Comparison of ENCODE assay signal across 12 mouse cellular contexts in the genomic region with DNA sequence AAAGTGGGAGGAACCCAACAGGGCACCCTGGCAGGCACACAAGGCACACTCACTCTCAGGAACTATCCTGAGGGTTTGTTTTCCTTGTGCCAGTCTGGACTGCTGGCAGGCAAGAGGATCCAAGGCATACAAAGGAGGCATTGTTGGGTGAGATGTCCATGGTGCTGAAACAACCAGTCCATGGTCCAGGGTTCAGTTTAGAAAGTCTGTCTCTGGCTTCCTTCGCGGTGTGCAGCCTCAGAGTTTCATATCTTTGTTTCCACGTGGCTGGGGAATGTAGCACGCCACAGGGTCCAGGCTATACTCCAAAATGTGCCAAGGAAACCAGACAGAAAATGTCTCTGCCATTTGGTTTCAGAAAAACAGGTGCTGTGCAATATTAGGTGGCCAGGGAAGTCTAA.
DNase-seq lines count a peak whose midpoint lies in the region; ATAC-seq and TF ChIP-seq lines count a peak whose summit lies in the region.
"Had no signal": no experiment of that assay in that cellular context is flagged by ENCODE, and none has a peak within 500 bp of the region (broad histone marks: within the 10 kb centered on the region; RNA-seq: fewer than 3 reads in every experiment).

No protein-coding gene starts in this region.

- TF ChIP-seq CTCF in kidney, adult 2 months (conservative IDR thresholded peaks at IDR 0.05; ENCODE audit: insufficient read depth, insufficient read length, low read depth, low read length): no peak
- TF ChIP-seq CTCF in heart, adult 2 months (IDR thresholded peaks at IDR 0.05): no peak

- TF ChIP-seq EP300 in heart, adult 2 months (IDR thresholded peaks at IDR 0.05; ENCODE audit: insufficient read depth, low read depth, low read length): no peak

- no peak overlapping the region for H3K27ac ChIP-seq in kidney, adult 2 months (ENCODE audit: insufficient read depth, low read depth, low read length)
- no peak overlapping the region for H3K27ac ChIP-seq in ES-E14 (ENCODE audit: insufficient read depth, low read depth, low read length, poor library complexity, severe bottlenecking)
- no peak overlapping the region for H3K27ac ChIP-seq in midbrain, embryonic 10.5 days (replicated peaks)
- H3K27ac ChIP-seq in heart, adult 2 months: no peak overlapping the region
- H3K27ac ChIP-seq: liver, embryonic 13.5 days had no signal

- H3K4me1 ChIP-seq in kidney, adult 2 months (ENCODE audit: control insufficient read depth, insufficient read depth, low read length): no peaks in the 10 kb centered on the region
- H3K4me1 ChIP-seq in ES-E14 (ENCODE audit: control insufficient read depth in 2 of 2, insufficient read depth in 2 of 2, low read length in 2 of 2, poor library complexity in 1 of 2): no peaks in the 10 kb centered on the region
- H3K4me1 ChIP-seq in midbrain, embryonic 10.5 days: peaks cover 3% of the 10 kb centered on the region; the same call in 1 of the 2 replicates
- no peaks in the 10 kb centered on the region for H3K4me1 ChIP-seq in heart, adult 2 months (ENCODE audit: control insufficient read depth, insufficient read depth, low read length)
- H3K4me1 ChIP-seq: liver, embryonic 13.5 days had no signal

- H3K79me2 ChIP-seq in heart, adult 2 months (replicated peaks; ENCODE audit: control insufficient read depth, insufficient read depth, low read length): no peaks in the 10 kb centered on the region

- H3K4me3 ChIP-seq in kidney, adult 2 months (ENCODE audit: insufficient read depth, low read depth, low read length): no peak overlapping the region
- H3K4me3 ChIP-seq in ES-E14 (ENCODE audit: insufficient read depth in 1 of 2, low read depth in 1 of 2, low read length in 2 of 2, poor library complexity in 1 of 2, severe bottlenecking in 1 of 2): no peak overlapping the region
- no peak overlapping the region for H3K4me3 ChIP-seq in midbrain, embryonic 10.5 days
- no peak overlapping the region for H3K4me3 ChIP-seq in heart, adult 2 months
- H3K4me3 ChIP-seq: liver, embryonic 13.5 days had no signal

- 45% methylated on average over 4 of the region's 4 CpGs for WGBS in kidney, adult 2 months
- 67% methylated on average over 4 of the region's 4 CpGs for WGBS in midbrain, embryonic 10.5 days
- 25% methylated on average over 4 of the region's 4 CpGs for WGBS in heart, adult 2 months

- ATAC-seq in cerebellum, adult (ENCODE audit: insufficient number of reproducible peaks, low FRiP score, low TSS enrichment): peak; percentile 84
- no peak for ATAC-seq in CD4-positive, CD25-positive, alpha-beta regulatory T cell, adult 4 months
- ATAC-seq: intestine, embryonic 16.5 days; Patski had no signal

- in situ Hi-C loops in ES-E14 (cut with MboI; ENCODE audit: low sequenced_read_pairs in 2 of 2, unreplicated experiment in 2 of 2): no loop called here

- no peaks in the 10 kb centered on the region for H3K36me3 ChIP-seq in kidney, adult 2 months (ENCODE audit: control insufficient read depth, insufficient read depth, low read length)
- H3K36me3 ChIP-seq in ES-E14 (ENCODE audit: control insufficient read depth, insufficient read depth, low read length, poor library complexity, severe bottlenecking): no peaks in the 10 kb centered on the region
- H3K36me3 ChIP-seq in midbrain, embryonic 10.5 days: no peaks in the 10 kb centered on the region
- H3K36me3 ChIP-seq in heart, adult 2 months (ENCODE audit: control insufficient read depth, insufficient read depth, low read length): no peaks in the 10 kb centered on the region
- H3K36me3 ChIP-seq: liver, embryonic 13.5 days had no signal

- peak; percentile 0 for DNase-seq in kidney, adult 2 months
- DNase-seq in kidney, adult 8-10 months: no peak
- peak; percentile 6 for DNase-seq in ES-E14 (ENCODE audit: low read depth, low spot score)
- peak; percentile 65 for DNase-seq in forelimb bud, embryonic 11.5 days (ENCODE audit: low read depth, low spot score)
- no peak for DNase-seq in midbrain, embryonic 10.5 days (ENCODE audit: low spot score)
- DNase-seq in heart, adult 2 months: no peak
- DNase-seq: gastrocnemius, postnatal 10 days; liver, embryonic 13.5 days had no signal

- intact Hi-C loops in heart, adult 2 months (cut with DNase I): no loop called here

- TF ChIP-seq POLR2A in kidney, adult 2 months (IDR thresholded peaks at IDR 0.05; ENCODE audit: low read depth, low read length): no peak
- TF ChIP-seq POLR2A in heart, adult 2 months (IDR thresholded peaks at IDR 0.05; ENCODE audit: insufficient read depth, low read depth, low read length): no peak

- H3K27me3 ChIP-seq in kidney, adult 2 months (replicated peaks; ENCODE audit: control insufficient read depth, insufficient read depth, low read length): no peaks in the 10 kb centered on the region
- H3K27me3 ChIP-seq in midbrain, embryonic 10.5 days (ENCODE audit: low read depth, poor library complexity, severe bottlenecking): no peaks in the 10 kb centered on the region
- H3K27me3 ChIP-seq in heart, adult 2 months (ENCODE audit: control insufficient read depth, insufficient read depth, low read length): no peaks in the 10 kb centered on the region
- H3K27me3 ChIP-seq: liver, embryonic 13.5 days had no signal

- no peaks in the 10 kb centered on the region for H3K9me3 ChIP-seq in ES-E14 (ENCODE audit: control insufficient read depth, insufficient read depth, low read depth, low read length)
- H3K9me3 ChIP-seq in midbrain, embryonic 10.5 days (replicated peaks): no peaks in the 10 kb centered on the region
- H3K9me3 ChIP-seq: liver, embryonic 13.5 days had no signal

- no peak overlapping the region for H3K9ac ChIP-seq in ES-E14 (ENCODE audit: insufficient read depth, low read depth, low read length, poor library complexity, severe bottlenecking)
- H3K9ac ChIP-seq in heart, adult 2 months (ENCODE audit: low read depth, low read length): no peak overlapping the region
- H3K9ac ChIP-seq: liver, embryonic 13.5 days had no signal

TF ChIP-seq in ES-E14, 5 proteins besides CTCF, POLR2A, EP300 and RAD21:
- TF ChIP-seq ZC3H11A (IDR thresholded peaks at IDR 0.05; ENCODE audit: borderline replicate concordance, low read depth, low read length) (no peak), CHD2 (IDR thresholded peaks at IDR 0.05; ENCODE audit: low read depth, low read length) (no peak), MAFK (IDR thresholded peaks at IDR 0.05; ENCODE audit: insufficient read depth, low read depth, low read length) (no peak), ZNF384 (IDR thresholded peaks at IDR 0.05; ENCODE audit: low read depth, low read length) (no peak), HCFC1 (IDR thresholded peaks at IDR 0.05; ENCODE audit: borderline replicate concordance, insufficient read depth, low read length) (no peak)

Comparison
In these comparisons a context has a peak if more than half of its experiments do, and no peak if none do; other contexts are left out.
1. DNase-seq: peak in kidney, adult 2 months (single experiment), ES-E14 (single experiment) and forelimb bud, embryonic 11.5 days (single experiment); none in kidney, adult 8-10 months (0 of 2), midbrain, embryonic 10.5 days (single experiment) and heart, adult 2 months (0 of 2).